Mouse (Mus musculus) MEL (cell line): Measurements from ENCODE around the gene Zfp961. TPM values are rescaled to one million over a fixed set of nuclear protein-coding genes. Genes with fewer than 3 reads are reported as not detected.
"Not testable (repeated sequence)": the region's sequence is repeated elsewhere in the genome, so short reads cannot be mapped to it uniquely, and the experiment has no call there.

ENCODE experiments used
- DNase-seq: peaks from one replicate; pipeline ENCODE4 v3.0.0; 2011; ENCODE audit warnings: low read depth, low spot score
- H3K27ac ChIP-seq: 2 replicates; pipeline ENCODE4 v1.5.1; 2012; ENCODE audit warnings: low read depth, mild to moderate bottlenecking, control low read depth, low read length, moderate library complexity; ENCODE audit not compliant: control insufficient read depth
- H3K27me3 ChIP-seq, 2 experiments: fragments of 150-350 bp in 1 of 2; sonication (generic) in 1 of 2; 2 replicates each; pipeline ENCODE4 v1.6.1; 2012; ENCODE audit warnings: low read length in 2 of 2, mild to moderate bottlenecking in 2 of 2, improper control_type of control experiment in 1 of 2, moderate library complexity in 1 of 2; ENCODE audit not compliant: insufficient read depth in 2 of 2, control insufficient read depth in 1 of 2
- H3K36me3 ChIP-seq, 2 experiments: 2 replicates each; pipeline ENCODE4 v1.6.1; 2012 to 2014; ENCODE audit warnings: low read length in 2 of 2, improper control_type of control experiment in 1 of 2, inconsistent platforms in 1 of 2, mild to moderate bottlenecking in 1 of 2; ENCODE audit not compliant: insufficient read depth in 2 of 2, control insufficient read depth in 1 of 2
- H3K4me1 ChIP-seq, 2 experiments: fragments of 150-350 bp in 1 of 2; sonication (generic) in 1 of 2; 2 replicates each; pipeline ENCODE4 v1.6.1; 2012; ENCODE audit warnings: low read length in 2 of 2, improper control_type of control experiment in 1 of 2, mild to moderate bottlenecking in 1 of 2; ENCODE audit not compliant: insufficient read depth in 2 of 2, control insufficient read depth in 1 of 2
- H3K4me3 ChIP-seq, 2 experiments: fragments of 150-350 bp in 1 of 2; sonication (generic) in 1 of 2; 2 replicates each; pipeline ENCODE4 v1.5.1; 2012; ENCODE audit warnings: low read depth in 2 of 2, low read length in 2 of 2, mild to moderate bottlenecking in 2 of 2, moderate library complexity in 2 of 2, control low read depth in 1 of 2, improper control_type of control experiment in 1 of 2; ENCODE audit not compliant: control insufficient read depth in 1 of 2, insufficient read depth in 1 of 2
- H3K79me2 ChIP-seq: 2 replicates; pipeline ENCODE4 v1.6.1; 2012; ENCODE audit warnings: mild to moderate bottlenecking, low read length, moderate library complexity; ENCODE audit not compliant: control insufficient read depth, poor library complexity, insufficient read depth
- H3K9ac ChIP-seq: 2 replicates; pipeline ENCODE4 v1.6.1; 2012; ENCODE audit warnings: low read depth, mild to moderate bottlenecking, control low read depth, low read length, moderate library complexity; ENCODE audit not compliant: control insufficient read depth, poor library complexity, severe bottlenecking
- H3K9me3 ChIP-seq: fragments of 150-350 bp; sonication (generic); replicated peaks from 2 replicates; pipeline ENCODE4 v1.6.1; 2012; ENCODE audit warnings: mild to moderate bottlenecking, low read length, improper control_type of control experiment, moderate library complexity; ENCODE audit not compliant: insufficient read depth
- ELF1 ChIP-seq: IDR thresholded peaks from 2 replicates; pipeline ENCODE4 v1.6.1; 2014; ENCODE audit warnings: low read depth, mild to moderate bottlenecking, inconsistent platforms, low read length, improper control_type of control experiment, moderate library complexity
- EP300 ChIP-seq, 2 experiments: IDR thresholded peaks; 2 replicates each; pipeline ENCODE4 v1.6.1; 2011; ENCODE audit warnings: improper control_type of control experiment in 2 of 2, low read length in 2 of 2, low read depth in 1 of 2, mild to moderate bottlenecking in 1 of 2
- JUND ChIP-seq: IDR thresholded peaks from 2 replicates; pipeline ENCODE4 v1.6.1; 2011; ENCODE audit warnings: low read depth, mild to moderate bottlenecking, improper control_type of control experiment, low read length
- MAFK ChIP-seq: IDR thresholded peaks from 2 replicates; pipeline ENCODE4 v1.6.1; 2011; ENCODE audit warnings: low read depth, mild to moderate bottlenecking, low read length, improper control_type of control experiment, borderline replicate concordance
- MEF2A ChIP-seq: IDR thresholded peaks from 2 replicates; pipeline ENCODE4 v1.6.1; 2014; ENCODE audit warnings: low read depth, mild to moderate bottlenecking, inconsistent platforms, low read length, improper control_type of control experiment; ENCODE audit not compliant: poor library complexity, insufficient replicate concordance, severe bottlenecking; ENCODE audit errors: extremely low read depth
- MXI1 ChIP-seq: IDR thresholded peaks from 2 replicates; pipeline ENCODE4 v1.6.1; 2011; ENCODE audit warnings: mild to moderate bottlenecking, low read depth, low read length, improper control_type of control experiment
- RAD21 ChIP-seq: IDR thresholded peaks from 2 replicates; pipeline ENCODE4 v1.6.1; 2011; ENCODE audit warnings: mild to moderate bottlenecking, low read depth, low read length, improper control_type of control experiment
- SMC3 ChIP-seq: IDR thresholded peaks from 2 replicates; pipeline ENCODE4 v1.6.1; 2011; ENCODE audit warnings: low read depth, low read length, improper control_type of control experiment
- TBP ChIP-seq: IDR thresholded peaks from 2 replicates; pipeline ENCODE4 v1.8.0; 2011; ENCODE audit warnings: low read depth, low read length, improper control_type of control experiment
- USF1 ChIP-seq: IDR thresholded peaks from 2 replicates; pipeline ENCODE4 v1.6.1; 2014; ENCODE audit warnings: low read depth, mild to moderate bottlenecking, inconsistent platforms, low read length, improper control_type of control experiment, moderate library complexity
- ZC3H11A ChIP-seq: IDR thresholded peaks from 2 replicates; pipeline ENCODE4 v1.6.1; 2012; ENCODE audit warnings: low read depth, mild to moderate bottlenecking, inconsistent platforms, low read length, improper control_type of control experiment
- ZKSCAN1 ChIP-seq: IDR thresholded peaks from 2 replicates; pipeline ENCODE4 v1.6.1; 2012; ENCODE audit warnings: low read depth, mild to moderate bottlenecking, inconsistent platforms, low read length, improper control_type of control experiment, moderate library complexity
- ZNF384 ChIP-seq: IDR thresholded peaks from 2 replicates; pipeline ENCODE4 v1.6.1; 2012; ENCODE audit warnings: low read depth, mild to moderate bottlenecking, inconsistent platforms, low read length, improper control_type of control experiment
- polyA plus RNA-seq, 2 experiments: library from polyadenylated mRNA; stranded (reverse) in 1 of 2; unstranded in 1 of 2; fragments of >175 nt in 1 of 2; fragments of >200 nt in 1 of 2; gene quantifications; 2 replicates each; pipeline versions ENCODE4 v1.2.1 to v1.2.4; 2012; ENCODE audit warnings: low replicate concordance in 2 of 2, low read depth in 1 of 2; ENCODE audit not compliant: insufficient read length in 2 of 2, insufficient read depth in 1 of 2, missing spikeins in 1 of 2
- total RNA-seq: library from RNA; depleted of rRNA; stranded (reverse); fragments of 300-350 nt; gene quantifications from 2 replicates; pipeline ENCODE4 v1.2.3, GENCODE M21; 2012

The Zfp961 gene
- total and polyA plus RNA-seq, 3 experiments: 26.1 to 30.6 TPM; not detected in 1

GRCm38 (mm10) chr8:71948624-71949023 lies 2.2 kb upstream of the Zfp961 start:
- H3K4me1 ChIP-seq: peaks cover 7 to 25% of the 10 kb centered on the region in 2 experiments; a peak in 3 of 4 replicates

GRCm38 (mm10) chr8:71951436-71952161 lies 761 bp downstream of the Zfp961 start:
- Histone ChIP-seq H3K27ac (peak overlapping the region; percentile 86), H3K4me3 (peak overlapping the region; percentile 86 to 100), H3K9ac (peak overlapping the region; percentile 98), H3K79me2 (peaks cover 39% of the 10 kb centered on the region), H3K27me3 (no peaks in the 10 kb centered on the region), H3K9me3 (no peaks in the 10 kb centered on the region), H3K36me3 (peaks cover 6 to 25% of the 10 kb centered on the region in 2 experiments; a peak in 3 of 4 replicates), H3K4me1 (peaks cover 7 to 25% of the 10 kb centered on the region in 2 experiments; a peak in 3 of 4 replicates)
- DNase-seq: peak; percentile 43
- TF ChIP-seq TBP (0 out of 2 replicates have a peak, but pooled peaks have one; percentile 26), SMC3 (no peak)

More at GRCm38 (mm10) chr8:71948624-71949023, 2.2 kb upstream of the Zfp961 start:
- no peak for DNase-seq
- Histone ChIP-seq H3K36me3 (peaks cover 0 to 20% of the 10 kb centered on the region in 2 experiments; a peak in 2 of 4 replicates), H3K27ac (no peak overlapping the region), H3K4me3 (no peak overlapping the region), H3K9ac (no peak overlapping the region), H3K27me3 (no peaks in the 10 kb centered on the region), H3K79me2 (peaks cover 27% of the 10 kb centered on the region), H3K9me3 (no peaks in the 10 kb centered on the region)
- TF ChIP-seq RAD21 (no peak), MEF2A (no peak), ELF1 (no peak), JUND (no peak), MAFK (no peak), ZKSCAN1 (no peak), EP300 (IDR thresholded peaks at IDR 0.05; ENCODE audit: low read depth in 1 of 2, low read length in 2 of 2) (no peak), USF1 (no peak)

- H3K4me3 ChIP-seq: peak overlapping the region in 1 of 2 experiments; percentile 100; a peak in 1 of 4 replicates
- H3K9ac ChIP-seq: peak overlapping the region; percentile 98; the same call in 1 of the 2 replicates
- H3K27ac ChIP-seq: peak overlapping the region; percentile 1; the same call in 1 of the 2 replicates
Measured at GRCm38 (mm10) chr8:71952489-71952888, 1.7 kb downstream of the Zfp961 start.

GRCm38 (mm10) chr8:71952961-71953700 lies 2.3 kb downstream of the Zfp961 start:
- H3K27ac ChIP-seq, H3K9me3 ChIP-seq, H3K27me3 ChIP-seq, DNase-seq, H3K9ac ChIP-seq, H3K4me3 ChIP-seq: not testable (repeated sequence)
- Histone ChIP-seq H3K4me1 (peaks cover 7 to 20% of the 10 kb centered on the region in 2 experiments; a peak in 3 of 4 replicates), H3K79me2 (peaks cover 44% of the 10 kb centered on the region), H3K36me3 (peaks cover 7 to 26% of the 10 kb centered on the region in 2 experiments; a peak in 3 of 4 replicates)

More at GRCm38 (mm10) chr8:71952489-71952888, 1.7 kb downstream of the Zfp961 start:
- H3K79me2 ChIP-seq: peaks cover 41% of the 10 kb centered on the region
- no peaks in the 10 kb centered on the region for H3K27me3 ChIP-seq
- H3K36me3 ChIP-seq: peaks cover 7 to 26% of the 10 kb centered on the region in 2 experiments; a peak in 3 of 4 replicates
- TF ChIP-seq ZNF384: peak; percentile 93
- 0 out of 2 replicates have a peak, but pooled peaks have one; percentile 21 for TF ChIP-seq MXI1
- no peak for TF ChIP-seq ZKSCAN1
- peak in 1 of 2 experiments; percentile 45; a peak in 1 of 4 replicates for TF ChIP-seq EP300 (IDR thresholded peaks at IDR 0.05; ENCODE audit: low read depth in 1 of 2, low read length in 2 of 2)
- no peak for TF ChIP-seq ZC3H11A
- 0 out of 2 replicates have a peak, but pooled peaks have one; percentile 24 for TF ChIP-seq ELF1
- H3K9me3 ChIP-seq: no peaks in the 10 kb centered on the region
- peaks cover 7 to 21% of the 10 kb centered on the region in 2 experiments; a peak in 3 of 4 replicates for H3K4me1 ChIP-seq
- DNase-seq: peak; percentile 35
